In the genomic region with DNA sequence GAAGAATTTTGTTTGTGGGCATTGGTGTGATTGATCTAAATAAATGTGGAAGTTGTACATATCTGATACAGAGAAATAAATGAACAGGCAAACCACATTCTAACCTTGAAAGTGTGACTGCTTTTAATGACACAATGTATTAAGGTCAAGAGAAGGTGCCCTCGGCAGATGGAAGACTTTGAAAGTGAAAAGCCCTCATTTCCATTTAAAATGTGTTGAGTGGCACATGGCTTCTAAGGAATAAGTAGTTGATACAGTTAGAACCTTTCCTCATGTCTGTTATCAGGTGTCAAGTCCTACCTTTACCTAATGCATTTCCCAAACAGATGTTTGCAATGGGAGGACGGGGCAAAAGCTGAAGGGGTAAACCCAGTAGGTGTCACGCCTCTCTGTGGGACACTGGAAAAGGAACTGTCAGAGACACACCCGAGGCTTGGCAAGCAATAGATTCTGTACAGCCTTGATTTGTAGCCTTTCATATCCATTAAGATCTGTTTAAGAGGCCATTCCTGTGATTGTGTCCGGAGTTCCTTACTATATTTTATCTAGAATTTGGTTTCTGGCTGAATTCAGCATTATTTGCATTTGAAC, we compare ENCODE assay signal across 20 mouse cellular contexts.
DNase-seq lines count a peak whose midpoint lies in the region; ATAC-seq and TF ChIP-seq lines count a peak whose summit lies in the region.
"Had no signal": no experiment of that assay in that cellular context is flagged by ENCODE, and none has a peak within 500 bp of the region (broad histone marks: within the 10 kb centered on the region; RNA-seq: fewer than 3 reads in every experiment).

No protein-coding gene starts in this region.

- no peaks in the 10 kb centered on the region for H3K36me3 ChIP-seq in intestine, embryonic 14.5 days (ENCODE audit: control insufficient read depth, insufficient read depth, low read length)
- H3K36me3 ChIP-seq in intestine, postnatal 0 days (ENCODE audit: control insufficient read depth, insufficient read depth), result no peaks in the 10 kb centered on the region
- H3K36me3 ChIP-seq: embryonic facial prominence, embryonic 13.5 days; G1E; heart, embryonic 12.5 days; hindbrain, embryonic 12.5 days; intestine, embryonic 15.5 days had no signal

- no peaks in the 10 kb centered on the region for H3K9me3 ChIP-seq in intestine, embryonic 14.5 days (ENCODE audit: control insufficient read depth, low read length)
- H3K9me3 ChIP-seq in intestine, postnatal 0 days (ENCODE audit: control insufficient read depth), result no peaks in the 10 kb centered on the region
- H3K9me3 ChIP-seq: embryonic facial prominence, embryonic 13.5 days; forebrain, embryonic 13.5 days; G1E; heart, embryonic 12.5 days; hindbrain, embryonic 12.5 days; intestine, embryonic 15.5 days had no signal

- H3K27ac ChIP-seq in gastrocnemius, adult 2 months, result peak overlapping the region; percentile 12
- no peak overlapping the region for H3K27ac ChIP-seq in intestine, embryonic 14.5 days (ENCODE audit: low read depth)
- no peak overlapping the region for H3K27ac ChIP-seq in intestine, postnatal 0 days (ENCODE audit: low read depth, low read length)
- H3K27ac ChIP-seq: embryonic facial prominence, embryonic 13.5 days; forebrain, embryonic 13.5 days; hindbrain, embryonic 12.5 days; hindbrain, postnatal 0 days; intestine, embryonic 15.5 days had no signal

- no peaks in the 10 kb centered on the region for H3K4me1 ChIP-seq in intestine, embryonic 14.5 days (replicated peaks; ENCODE audit: control insufficient read depth, insufficient read depth, low read length)
- no peaks in the 10 kb centered on the region for H3K4me1 ChIP-seq in intestine, postnatal 0 days (replicated peaks; ENCODE audit: control insufficient read depth, insufficient read depth, low read length)
- H3K4me1 ChIP-seq: embryonic facial prominence, embryonic 13.5 days; hindbrain, embryonic 12.5 days; intestine, embryonic 15.5 days had no signal

- WGBS in intestine, embryonic 14.5 days, result 70% methylated on average over 5 of the region's 5 CpGs
- WGBS in intestine, postnatal 0 days, result 46% methylated on average over 5 of the region's 5 CpGs

- TF ChIP-seq CTCF in gastrocnemius, adult 2 months (IDR thresholded peaks at IDR 0.05), result no peak
- no peak for TF ChIP-seq CTCF in intestine, postnatal 0 days (IDR thresholded peaks at IDR 0.05; ENCODE audit: low read depth)

- no peak overlapping the region for H3K9ac ChIP-seq in intestine, embryonic 14.5 days (ENCODE audit: low read length)
- H3K9ac ChIP-seq in intestine, postnatal 0 days (ENCODE audit: low read depth, low read length), result no peak overlapping the region
- H3K9ac ChIP-seq: embryonic facial prominence, embryonic 13.5 days; forebrain, embryonic 13.5 days; heart, embryonic 12.5 days; hindbrain, embryonic 12.5 days; intestine, embryonic 15.5 days had no signal

- ATAC-seq in intestine, embryonic 14.5 days (replicated peaks; ENCODE audit: low FRiP score, low TSS enrichment, low read depth), result no peak
- no peak for ATAC-seq in intestine, postnatal 0 days
- ATAC-seq: forebrain, embryonic 13.5 days; hindbrain, postnatal 0 days had no signal

- intact Hi-C loops in gastrocnemius, adult 2 months (cut with DNase I), result loop anchor here (5.0 kb wide), 1 partner anchor 192 kb away; no protein-coding TSS in a partner anchor

- H3K4me3 ChIP-seq in gastrocnemius, adult 2 months, result no peak overlapping the region
- no peak overlapping the region for H3K4me3 ChIP-seq in intestine, embryonic 14.5 days (ENCODE audit: low read depth, low read length)
- H3K4me3 ChIP-seq in intestine, postnatal 0 days (ENCODE audit: low read depth, low read length), result no peak overlapping the region
- H3K4me3 ChIP-seq: embryonic facial prominence, embryonic 13.5 days; forebrain, embryonic 13.5 days; heart, embryonic 12.5 days; hindbrain, embryonic 12.5 days; intestine, embryonic 15.5 days had no signal

- no peaks in the 10 kb centered on the region for H3K27me3 ChIP-seq in intestine, embryonic 14.5 days (replicated peaks; ENCODE audit: control insufficient read depth, insufficient read depth, low read length)
- H3K27me3 ChIP-seq in intestine, postnatal 0 days (replicated peaks; ENCODE audit: control insufficient read depth, insufficient read depth, low read length), result no peaks in the 10 kb centered on the region
- H3K27me3 ChIP-seq: embryonic facial prominence, embryonic 13.5 days; forebrain, embryonic 13.5 days; heart, embryonic 12.5 days; hindbrain, embryonic 12.5 days; intestine, embryonic 15.5 days had no signal

- no peak overlapping the region for H3K4me2 ChIP-seq in intestine, embryonic 14.5 days (ENCODE audit: low read length)
- no peak overlapping the region for H3K4me2 ChIP-seq in intestine, postnatal 0 days (replicated peaks; ENCODE audit: low read depth)
- H3K4me2 ChIP-seq: embryonic facial prominence, embryonic 13.5 days; forebrain, embryonic 13.5 days; hindbrain, embryonic 12.5 days; intestine, embryonic 15.5 days had no signal

- DNase-seq in gastrocnemius, adult 2 months, result no peak
- no peak for DNase-seq in gastrocnemius, postnatal 25 days
- peak; percentile 32 for DNase-seq in intestine, embryonic 14.5 days (ENCODE audit: low spot score)
- DNase-seq in ES-CJ7 (ENCODE audit: low read depth, low spot score), result peak; percentile 8
- no peak for DNase-seq in cerebellum, adult 18-20 months
- DNase-seq: adrenal gland, postnatal 10 days; cerebellum, adult 11-12 months; cerebellum, adult 9-11 months; cerebellum, postnatal 36 days; gastrocnemius, postnatal 14 days; heart, postnatal 4 days; kidney, adult 8-10 months had no signal

Comparison
In these comparisons a context has a peak if more than half of its experiments do, and no peak if none do; other contexts are left out.
1. DNase-seq: peak in intestine, embryonic 14.5 days (single experiment) and ES-CJ7 (single experiment); none in gastrocnemius, adult 2 months (single experiment), gastrocnemius, postnatal 25 days (single experiment) and cerebellum, adult 18-20 months (0 of 2).